Mouse (Mus musculus) midbrain, embryonic 12.5 days (tissue): ENCODE measurements around the gene Mef2c. TPM values are rescaled to one million over a fixed set of nuclear protein-coding genes. Genes with fewer than 3 reads are reported as not detected.

Experiments
- ATAC-seq: fragments of 200-750 bp; cut with Nextera tagmentation; 2 replicates; pipeline ENCODE4 v1.8.0; 2017; ENCODE audit warnings: low read depth, moderate TSS enrichment, moderate library complexity; ENCODE audit not compliant: low FRiP score
- H3K27ac ChIP-seq: fragments of 300-500 bp; sonication (generic); replicated peaks from 2 replicates; pipeline ENCODE4 v1.5.1; 2016; ENCODE audit warnings: mild to moderate bottlenecking
- H3K27me3 ChIP-seq: fragments of 300-500 bp; sonication (generic); 2 replicates; pipeline ENCODE4 v1.6.1; 2016; ENCODE audit warnings: mild to moderate bottlenecking
- H3K36me3 ChIP-seq: fragments of 300-500 bp; sonication (generic); 2 replicates; pipeline ENCODE4 v1.6.1; 2016
- H3K4me1 ChIP-seq: fragments of 300-500 bp; sonication (generic); 2 replicates; pipeline ENCODE4 v1.6.1; 2016
- H3K4me2 ChIP-seq: fragments of 300-500 bp; sonication (generic); replicated peaks from 2 replicates; pipeline ENCODE4 v1.6.1; 2016; ENCODE audit warnings: mild to moderate bottlenecking, moderate library complexity
- H3K4me3 ChIP-seq: fragments of 300-500 bp; sonication (generic); 2 replicates; pipeline ENCODE4 v1.5.1; 2016; ENCODE audit warnings: mild to moderate bottlenecking
- H3K9ac ChIP-seq: fragments of 300-500 bp; sonication (generic); replicated peaks from 2 replicates; pipeline ENCODE4 v1.6.1; 2016; ENCODE audit warnings: mild to moderate bottlenecking, moderate library complexity
- H3K9me3 ChIP-seq: fragments of 300-500 bp; sonication (generic); 2 replicates; pipeline ENCODE4 v1.6.1; 2016; ENCODE audit warnings: mild to moderate bottlenecking
- WGBS: fragments of 180-500 bp; shearing (Covaris S2); methylation state at CpG from one replicate; pipeline ENCODE4 v1.1.7; 2016; 5-methylcytosine and 5-hydroxymethylcytosine counted together
- polyA plus RNA-seq: library from polyadenylated mRNA; unstranded; fragments of >200 nt; fragmentation: Nextera tagmentation; extraction: Ambion mirVana; gene quantifications from 2 replicates; pipeline ENCODE4 v1.2.1, GENCODE M21; 2016

Mef2c gene
- polyA plus RNA-seq, 1 experiment from 2014 or later, result 20.5 TPM

DNA sequence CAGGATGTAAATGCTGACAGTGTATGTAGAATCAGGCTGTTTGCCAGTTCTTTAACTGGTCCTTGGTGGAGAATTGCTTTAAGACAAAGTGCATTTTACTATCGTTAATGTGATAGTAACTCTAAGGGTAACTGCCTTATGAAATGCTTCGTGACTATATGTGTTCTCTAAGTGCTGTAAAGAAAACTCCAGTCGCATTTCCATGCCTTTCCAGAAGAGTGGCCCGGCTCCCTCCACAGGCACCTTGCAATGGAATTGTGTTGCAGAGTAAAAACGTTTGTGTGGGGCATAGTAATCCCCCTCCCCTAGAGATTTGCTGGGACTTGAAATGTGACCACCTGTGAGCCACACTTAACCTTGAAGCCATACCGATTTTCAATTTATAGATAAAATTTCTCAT, 22.2 kb downstream of the Mef2c start:
- Histone ChIP-seq H3K9me3 (no peaks in the 10 kb centered on the region), H3K9ac (no peak overlapping the region), H3K4me2 (no peak overlapping the region), H3K27ac (no peak overlapping the region), H3K27me3 (peaks cover 31% of the 10 kb centered on the region), H3K4me3 (no peak overlapping the region), H3K4me1 (no peaks in the 10 kb centered on the region), H3K36me3 (no peaks in the 10 kb centered on the region)
- ATAC-seq, result no peak
- 47% methylated on average over 6 of the region's 6 CpGs for WGBS

DNA sequence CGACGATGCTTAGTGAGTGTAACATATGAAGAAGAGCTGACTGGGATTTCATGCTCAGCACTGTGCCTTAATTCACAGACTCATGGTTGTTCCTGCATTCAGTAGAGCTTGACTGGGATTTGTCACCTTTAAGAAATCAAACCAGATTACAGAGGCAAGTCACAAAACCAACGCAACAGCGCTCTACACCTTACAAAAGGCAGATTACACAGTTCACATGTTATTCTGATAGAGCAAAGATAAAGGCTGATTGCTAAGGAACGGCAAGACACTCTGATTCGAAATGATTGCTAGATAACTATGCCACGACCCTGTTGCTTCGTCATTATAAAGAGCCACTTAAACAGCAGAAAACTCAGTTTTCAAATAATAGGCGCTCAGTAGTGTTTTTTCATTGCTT, 24.1 kb downstream of the Mef2c start:
- Histone ChIP-seq H3K9me3 (no peaks in the 10 kb centered on the region), H3K4me2 (no peak overlapping the region), H3K9ac (no peak overlapping the region), H3K36me3 (no peaks in the 10 kb centered on the region), H3K4me3 (no peak overlapping the region), H3K27me3 (peaks cover 26% of the 10 kb centered on the region), H3K4me1 (no peaks in the 10 kb centered on the region), H3K27ac (no peak overlapping the region)
- WGBS, result 30% methylated on average over 9 of the region's 9 CpGs
- ATAC-seq, result no peak

DNA sequence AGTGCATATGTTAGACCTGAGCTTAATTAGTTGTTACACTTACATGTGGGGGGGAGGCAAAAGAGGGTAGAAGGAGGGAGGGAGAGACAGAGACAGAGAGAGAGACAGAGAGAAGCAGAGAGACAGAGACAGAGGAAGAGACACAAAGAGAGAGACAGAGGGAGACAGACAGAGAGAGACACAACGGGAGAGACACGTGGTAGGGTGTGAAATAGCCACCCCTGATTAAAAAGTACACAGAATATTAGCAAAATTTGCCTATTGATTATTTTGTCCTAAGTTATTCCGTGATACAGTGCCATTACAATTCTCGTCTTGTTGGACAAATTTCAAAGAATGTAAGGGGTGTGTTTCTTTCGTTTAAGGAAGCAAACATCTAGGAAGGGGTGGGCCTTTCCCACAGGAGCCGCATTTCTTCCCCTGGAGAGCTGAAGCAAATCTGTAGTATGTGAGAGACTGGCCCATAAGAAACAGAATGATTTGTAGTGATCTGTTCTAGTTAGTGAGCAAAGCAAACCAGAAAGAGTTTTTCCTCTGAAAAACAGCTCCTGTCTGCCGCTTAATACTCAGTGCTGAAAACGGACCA, 26.0 kb downstream of the Mef2c start:
- 86% methylated on average over 8 of the region's 8 CpGs for WGBS

DNA sequence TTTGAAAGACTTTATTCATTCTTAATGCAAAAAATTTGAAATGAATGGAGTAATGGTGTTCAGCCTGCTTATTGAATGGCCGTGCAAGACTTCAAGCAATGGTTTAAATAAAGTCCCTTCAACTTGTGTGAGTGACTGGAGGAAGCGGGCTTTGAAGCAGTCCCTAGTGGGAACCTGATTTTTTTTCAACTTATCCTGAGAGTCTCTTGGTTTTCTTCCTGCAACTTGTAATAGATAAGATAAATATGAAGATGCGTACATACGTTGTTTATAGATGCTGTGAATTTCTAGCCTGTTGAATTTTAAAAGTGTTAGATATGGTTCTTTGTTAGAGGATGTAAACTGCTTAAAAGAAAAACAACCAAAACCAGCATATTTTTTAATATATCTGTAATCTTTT, 27.1 kb downstream of the Mef2c start:
- 75% methylated on average over 4 of the region's 4 CpGs for WGBS

More for the DNA sequence above, 26.0 kb downstream of the Mef2c start:
- Histone ChIP-seq H3K9ac (no peak overlapping the region), H3K4me3 (no peak overlapping the region), H3K4me1 (no peaks in the 10 kb centered on the region), H3K27me3 (peaks cover 19% of the 10 kb centered on the region), H3K9me3 (no peaks in the 10 kb centered on the region), H3K4me2 (no peak overlapping the region), H3K27ac (no peak overlapping the region), H3K36me3 (no peaks in the 10 kb centered on the region)
- ATAC-seq, result no peak

DNA sequence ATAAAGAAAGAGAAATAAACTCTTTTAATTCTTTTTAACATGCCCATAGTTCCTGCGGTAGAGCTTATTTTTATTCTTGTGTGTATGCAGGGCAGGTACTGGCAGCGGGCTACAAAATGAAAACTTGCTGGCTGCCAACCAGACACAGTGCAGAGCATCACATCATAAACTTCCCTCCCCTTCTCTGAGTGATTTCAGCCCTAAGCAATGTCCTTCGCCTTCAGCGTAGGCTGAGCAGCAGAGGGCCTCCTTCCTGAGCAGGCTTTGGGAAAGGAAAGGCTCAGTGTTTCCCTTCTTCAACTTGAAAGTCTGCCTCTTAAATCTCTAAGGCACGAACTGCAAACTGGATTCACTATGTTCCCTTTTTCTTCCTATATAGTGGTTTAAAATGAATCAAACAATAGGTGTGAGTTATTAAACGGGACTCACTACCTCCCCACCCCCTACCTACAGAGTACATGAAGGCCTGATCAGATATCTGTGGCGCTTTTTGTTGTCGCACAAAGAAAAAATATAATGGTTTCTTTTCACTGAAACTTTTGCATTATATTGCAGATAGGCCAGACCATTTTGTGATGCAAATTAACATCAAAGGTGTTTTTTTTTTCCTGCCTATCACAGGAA, 28.2 kb downstream of the Mef2c start:
- no peak for ATAC-seq
- H3K4me2 ChIP-seq, result no peak overlapping the region
- H3K36me3 ChIP-seq, result no peaks in the 10 kb centered on the region
- no peak overlapping the region for H3K27ac ChIP-seq
- no peaks in the 10 kb centered on the region for H3K4me1 ChIP-seq
- WGBS, result 62% methylated on average over 8 of the region's 8 CpGs
- no peak overlapping the region for H3K4me3 ChIP-seq
- H3K9ac ChIP-seq, result no peak overlapping the region
- no peaks in the 10 kb centered on the region for H3K9me3 ChIP-seq
- peaks cover 6% of the 10 kb centered on the region for H3K27me3 ChIP-seq

More for the DNA sequence above, 27.1 kb downstream of the Mef2c start:
- H3K4me2 ChIP-seq, result no peak overlapping the region
- H3K36me3 ChIP-seq, result no peaks in the 10 kb centered on the region
- peaks cover 10% of the 10 kb centered on the region for H3K27me3 ChIP-seq
- no peaks in the 10 kb centered on the region for H3K4me1 ChIP-seq
- no peak overlapping the region for H3K27ac ChIP-seq
- H3K9me3 ChIP-seq, result no peaks in the 10 kb centered on the region
- no peak overlapping the region for H3K4me3 ChIP-seq
- no peak for ATAC-seq
- no peak overlapping the region for H3K9ac ChIP-seq

DNA sequence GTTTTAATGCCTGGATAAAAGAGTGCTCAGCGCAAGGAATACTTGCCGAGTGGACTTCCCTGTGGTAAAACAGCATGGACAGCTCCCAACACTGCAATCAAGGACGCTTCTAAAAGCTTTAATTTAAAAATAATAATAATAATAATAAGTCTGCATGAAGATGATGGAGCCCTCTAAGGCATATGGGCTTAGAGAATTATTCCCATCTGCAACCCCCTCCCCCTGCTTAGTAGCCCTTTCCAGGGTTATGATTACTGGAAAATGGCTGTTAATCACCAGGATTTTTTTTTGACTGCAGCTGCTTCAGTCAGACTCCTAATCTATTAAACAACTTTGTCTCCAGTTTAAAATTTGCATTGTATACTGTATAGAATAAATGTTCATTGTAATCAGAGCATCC, 32.5 kb downstream of the Mef2c start:
- 83% methylated on average over 3 of the region's 3 CpGs for WGBS

DNA sequence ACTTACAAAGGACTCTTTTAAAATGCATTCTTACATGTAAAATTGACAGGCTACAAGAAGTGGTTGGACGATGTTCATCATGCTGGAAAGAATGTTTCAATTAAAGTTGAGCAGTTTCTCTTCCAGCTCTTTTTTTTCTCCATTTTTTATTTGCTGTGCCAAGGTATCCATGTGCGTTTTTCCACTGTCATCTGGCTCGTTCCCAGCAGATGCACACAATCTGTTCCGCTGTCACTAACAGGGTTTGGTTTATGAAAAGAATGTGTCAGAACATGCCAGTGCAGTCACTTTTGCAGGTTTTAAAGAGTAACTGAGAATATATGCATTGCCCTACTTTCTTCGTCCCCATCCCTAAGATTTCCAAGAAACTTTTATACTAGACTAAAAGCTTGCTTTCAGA, 33.3 kb downstream of the Mef2c start:
- Histone ChIP-seq H3K27ac (no peak overlapping the region), H3K36me3 (no peaks in the 10 kb centered on the region), H3K9ac (no peak overlapping the region), H3K4me1 (no peaks in the 10 kb centered on the region), H3K4me3 (no peak overlapping the region), H3K4me2 (no peak overlapping the region), H3K9me3 (no peaks in the 10 kb centered on the region), H3K27me3 (no peaks in the 10 kb centered on the region)
- 79% methylated on average over 5 of the region's 5 CpGs for WGBS
- ATAC-seq, result no peak

More for the DNA sequence above, 32.5 kb downstream of the Mef2c start:
- H3K9me3 ChIP-seq, result no peaks in the 10 kb centered on the region
- no peaks in the 10 kb centered on the region for H3K36me3 ChIP-seq
- H3K9ac ChIP-seq, result no peak overlapping the region
- ATAC-seq, result no peak
- no peak overlapping the region for H3K27ac ChIP-seq
- H3K27me3 ChIP-seq, result no peaks in the 10 kb centered on the region; the same call in 1 of the 2 replicates
- no peak overlapping the region for H3K4me2 ChIP-seq
- H3K4me3 ChIP-seq, result no peak overlapping the region
- H3K4me1 ChIP-seq, result no peaks in the 10 kb centered on the region

DNA sequence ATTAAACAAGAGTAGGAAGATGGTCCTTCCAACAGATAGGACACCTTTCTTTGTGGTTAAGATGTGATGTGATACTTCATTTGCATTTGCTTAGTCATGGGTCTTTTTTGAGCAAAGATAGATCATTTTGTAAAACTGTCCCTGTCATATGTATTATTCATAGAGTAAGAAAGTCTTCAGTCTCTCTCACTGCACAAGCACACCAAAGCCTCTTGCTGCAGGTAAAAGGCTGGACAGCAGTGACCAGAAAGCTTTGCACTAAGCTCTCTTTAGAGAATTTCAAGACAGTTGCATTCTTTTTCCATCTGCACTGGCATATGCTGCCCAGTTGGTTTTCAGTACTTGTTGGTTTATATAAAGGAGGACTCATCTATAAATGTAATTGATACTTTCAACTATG, 36.1 kb downstream of the Mef2c start:
- Histone ChIP-seq H3K4me2 (no peak overlapping the region), H3K27me3 (no peaks in the 10 kb centered on the region), H3K9me3 (no peaks in the 10 kb centered on the region), H3K4me1 (no peaks in the 10 kb centered on the region), H3K9ac (no peak overlapping the region), H3K36me3 (no peaks in the 10 kb centered on the region), H3K4me3 (no peak overlapping the region), H3K27ac (no peak overlapping the region)
- no peak for ATAC-seq

DNA sequence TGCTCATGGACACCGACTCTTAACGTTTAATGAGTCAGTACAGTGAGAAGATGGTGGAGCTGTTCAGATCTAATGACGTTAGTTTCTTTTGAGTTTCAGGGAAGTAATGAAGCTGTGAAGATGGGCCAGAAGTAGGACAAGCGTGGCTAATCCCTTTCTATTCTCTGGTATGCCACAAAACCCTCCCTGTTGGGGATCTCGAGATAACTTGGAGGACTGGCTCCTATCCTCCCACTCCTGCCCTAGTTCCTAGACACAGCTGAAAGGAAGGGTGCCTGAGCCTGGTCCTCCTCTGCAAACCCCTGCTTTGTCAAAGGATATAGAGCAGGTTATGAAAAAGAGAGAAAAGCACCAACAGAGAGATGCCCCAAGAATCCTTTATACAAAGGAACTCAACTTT, 38.8 kb downstream of the Mef2c start:
- Histone ChIP-seq H3K36me3 (no peaks in the 10 kb centered on the region), H3K9me3 (no peaks in the 10 kb centered on the region), H3K4me1 (no peaks in the 10 kb centered on the region), H3K9ac (no peak overlapping the region), H3K4me3 (no peak overlapping the region), H3K27ac (no peak overlapping the region), H3K4me2 (no peak overlapping the region), H3K27me3 (no peaks in the 10 kb centered on the region)
- no peak for ATAC-seq
- 25% methylated on average over 5 of the region's 5 CpGs for WGBS

DNA sequence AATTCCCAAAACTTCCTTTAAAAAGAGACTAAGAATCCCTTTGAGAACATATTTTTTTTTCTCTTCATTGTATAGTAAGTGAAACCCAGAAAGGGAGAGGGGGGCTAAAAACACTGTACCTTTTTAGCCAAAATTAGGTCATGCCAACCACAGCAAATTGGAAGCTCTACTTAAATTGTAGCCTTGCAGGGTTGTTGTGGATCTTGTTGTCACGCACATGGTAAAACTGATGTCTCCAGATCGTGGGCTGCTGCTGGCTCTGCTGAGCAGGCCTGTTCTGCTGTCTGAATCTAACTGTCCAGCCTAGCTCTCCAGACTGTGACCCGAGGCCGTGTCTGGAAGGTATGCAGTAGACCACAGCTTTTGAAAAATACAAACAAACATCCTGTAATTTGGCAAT, 40.9 kb downstream of the Mef2c start:
- no peak for ATAC-seq
- WGBS, result 79% methylated on average over 4 of the region's 4 CpGs
- Histone ChIP-seq H3K27ac (no peak overlapping the region), H3K36me3 (no peaks in the 10 kb centered on the region), H3K27me3 (no peaks in the 10 kb centered on the region), H3K9me3 (no peaks in the 10 kb centered on the region), H3K4me1 (no peaks in the 10 kb centered on the region), H3K9ac (no peak overlapping the region), H3K4me2 (no peak overlapping the region), H3K4me3 (no peak overlapping the region)

DNA sequence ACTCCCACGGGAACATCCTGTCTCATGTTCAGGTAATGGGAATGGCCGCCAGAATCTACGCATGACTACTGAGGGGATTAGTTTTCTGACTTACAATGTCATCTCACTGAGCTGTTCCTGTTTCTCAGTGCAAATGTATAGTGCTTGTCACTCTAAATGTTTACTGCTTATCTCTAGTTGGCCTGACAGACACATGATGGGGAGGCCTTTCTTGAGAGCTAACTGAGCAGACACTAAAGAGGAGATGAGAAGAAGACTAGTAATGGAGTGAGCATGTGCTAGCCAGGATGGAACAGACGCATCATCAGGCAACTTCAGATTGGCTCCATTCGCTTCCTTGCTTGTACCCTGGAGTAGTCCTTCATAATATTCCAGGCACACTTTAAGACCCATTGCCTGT, 43.0 kb downstream of the Mef2c start:
- H3K27ac ChIP-seq, result no peak overlapping the region
- no peaks in the 10 kb centered on the region for H3K27me3 ChIP-seq
- no peaks in the 10 kb centered on the region for H3K4me1 ChIP-seq
- H3K9ac ChIP-seq, result no peak overlapping the region
- no peaks in the 10 kb centered on the region for H3K9me3 ChIP-seq
- 93% methylated on average over 5 of the region's 5 CpGs for WGBS
- H3K4me2 ChIP-seq, result no peak overlapping the region
- H3K36me3 ChIP-seq, result no peaks in the 10 kb centered on the region
- ATAC-seq, result no peak
- no peak overlapping the region for H3K4me3 ChIP-seq

DNA sequence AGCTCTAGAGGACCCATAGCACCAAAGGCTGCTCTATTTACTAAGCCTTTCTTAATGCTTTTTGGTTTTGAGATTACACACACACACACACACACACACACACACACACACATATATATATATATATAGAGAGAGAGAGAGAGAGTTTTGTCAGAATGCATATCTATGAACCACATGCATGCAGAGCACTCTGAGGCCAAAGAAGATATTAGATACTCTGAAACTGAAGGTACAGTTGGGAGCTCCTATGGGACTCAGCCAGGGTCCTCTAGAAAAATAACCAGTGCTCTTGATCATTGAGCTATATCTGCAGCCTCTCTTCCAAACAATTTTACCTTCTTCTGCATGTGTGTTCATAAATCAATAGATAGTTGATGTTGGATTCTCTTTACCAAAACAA, 47.4 kb downstream of the Mef2c start:
- H3K27me3 ChIP-seq, result no peaks in the 10 kb centered on the region
- no peak overlapping the region for H3K4me2 ChIP-seq
- no peak overlapping the region for H3K27ac ChIP-seq
- ATAC-seq, result no peak
- no peak overlapping the region for H3K9ac ChIP-seq
- no peaks in the 10 kb centered on the region for H3K4me1 ChIP-seq
- no peaks in the 10 kb centered on the region for H3K9me3 ChIP-seq
- H3K36me3 ChIP-seq, result no peaks in the 10 kb centered on the region
- H3K4me3 ChIP-seq, result no peak overlapping the region

DNA sequence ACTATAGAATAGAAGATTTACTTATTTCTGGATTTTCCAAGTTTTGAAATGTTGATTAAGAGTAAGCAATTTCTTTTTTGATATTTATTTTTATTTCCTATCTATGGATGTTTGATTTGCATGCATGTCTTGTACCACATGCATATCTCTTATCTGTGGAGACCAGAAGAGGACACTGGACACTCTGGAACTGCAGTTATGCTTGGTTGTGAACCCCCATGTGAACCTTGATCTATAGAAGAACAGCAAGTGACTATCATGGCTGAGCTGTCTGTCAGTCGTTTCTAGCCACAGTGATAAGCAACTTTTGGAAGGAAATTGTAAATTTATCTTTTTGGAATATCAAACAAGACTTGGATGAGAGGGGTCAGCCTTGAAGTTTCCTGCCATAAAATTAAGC, 48.2 kb downstream of the Mef2c start:
- H3K9ac ChIP-seq, result no peak overlapping the region
- ATAC-seq, result no peak
- H3K4me1 ChIP-seq, result no peaks in the 10 kb centered on the region
- 75% methylated on average over 1 of the region's 1 CpGs for WGBS
- no peaks in the 10 kb centered on the region for H3K27me3 ChIP-seq
- H3K27ac ChIP-seq, result no peak overlapping the region
- H3K9me3 ChIP-seq, result no peaks in the 10 kb centered on the region
- H3K4me2 ChIP-seq, result no peak overlapping the region
- no peak overlapping the region for H3K4me3 ChIP-seq
- no peaks in the 10 kb centered on the region for H3K36me3 ChIP-seq
